Mouse (Mus musculus) G1E (cell line): ENCODE measurements around the gene Intu. TPM values are rescaled to one million over a fixed set of nuclear protein-coding genes. Genes with fewer than 3 reads are reported as not detected.

ENCODE experiments used
- ATAC-seq: 2 replicates; pipeline ENCODE4 v1.8.0; 2016; ENCODE audit warnings: mild to moderate bottlenecking; ENCODE audit not compliant: insufficient number of reproducible peaks, poor library complexity, low FRiP score, severe bottlenecking; ENCODE audit errors: extremely low read depth
- DNase-seq: peaks from one replicate; pipeline ENCODE4 v3.0.0; 2012; ENCODE audit warnings: low spot score
- H3K27me3 ChIP-seq: 2 replicates; pipeline ENCODE4 v1.6.1; 2012; ENCODE audit warnings: mild to moderate bottlenecking, low read length, inconsistent platforms; ENCODE audit not compliant: insufficient read depth
- H3K36me3 ChIP-seq: replicated peaks from 2 replicates; pipeline ENCODE3; 2012; ENCODE audit warnings: mild to moderate bottlenecking, inconsistent platforms
- H3K4me1 ChIP-seq: 2 replicates; pipeline ENCODE4 v1.6.1; 2012; ENCODE audit warnings: low read depth, low read length, inconsistent platforms, mixed read lengths; ENCODE audit not compliant: insufficient read depth
- H3K4me3 ChIP-seq: 2 replicates; pipeline ENCODE4 v1.5.1; 2012; ENCODE audit warnings: low read depth, mild to moderate bottlenecking, inconsistent platforms, low read length, moderate library complexity, mixed read lengths
- H3K9me3 ChIP-seq: replicated peaks from 2 replicates; pipeline ENCODE4 v1.6.1; 2012; ENCODE audit warnings: inconsistent platforms
- CTCF ChIP-seq: IDR thresholded peaks from 2 replicates; pipeline ENCODE4 v1.5.1; 2012; ENCODE audit warnings: low read depth, low read length, inconsistent platforms, mixed read lengths
- GATA1 ChIP-seq: IDR thresholded peaks from 2 replicates; pipeline ENCODE4 v1.6.1; 2012; ENCODE audit warnings: borderline replicate concordance, low read length, inconsistent platforms, mixed read lengths
- GATA2 ChIP-seq: IDR thresholded peaks from 2 replicates; pipeline ENCODE4 v1.6.1; 2012; ENCODE audit warnings: low read depth, low read length, inconsistent platforms, borderline replicate concordance
- POLR2AphosphoS5 ChIP-seq: IDR thresholded peaks from 2 replicates; pipeline ENCODE4 v1.6.1; 2012; ENCODE audit warnings: low read depth, low read length, inconsistent platforms; ENCODE audit not compliant: insufficient replicate concordance
- TAL1 ChIP-seq: conservative IDR thresholded peaks from 2 replicates; pipeline ENCODE4 v1.6.1; 2012; ENCODE audit warnings: low read depth, low read length, inconsistent platforms, mixed read lengths
- polyA plus RNA-seq: library from polyadenylated mRNA; stranded (reverse); fragments of >175 nt; gene quantifications from 2 replicates; pipeline ENCODE4 v1.2.3, GENCODE M21; 2012
- total RNA-seq, 2 experiments: library from RNA; stranded (forward) in 1 of 2; stranded (reverse) in 1 of 2; fragments of 200-1000 nt in 1 of 2; fragments of >200 nt in 1 of 2; fragmentation: Nextera tagmentation in 1 of 2; gene quantifications; 2 replicates each; pipeline ENCODE4 v1.2.3; 2014 to 2017

Intu gene
- total and polyA plus RNA-seq, 3 experiments: 1.2 to 10.9 (median 5.7) TPM

DNA sequence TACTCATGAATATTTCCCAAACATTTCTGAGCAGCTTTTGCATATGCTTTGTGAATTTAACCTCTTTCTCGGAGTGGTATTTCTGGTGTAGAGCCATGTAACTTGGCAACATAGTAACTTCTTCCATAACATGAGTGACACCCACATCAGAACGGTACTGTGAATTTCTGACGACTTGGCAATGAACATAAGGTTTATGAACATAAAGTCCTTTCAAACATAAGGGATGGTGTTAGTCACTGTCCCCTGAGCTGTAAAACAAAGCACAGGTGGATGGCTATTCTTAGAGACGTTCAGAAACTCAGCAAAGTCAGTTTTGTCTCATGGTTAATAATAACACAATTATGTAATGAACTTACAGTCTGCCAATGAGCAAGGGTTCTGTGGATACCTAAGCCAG, 3.1 kb downstream of the Intu start:
- no peak for TF ChIP-seq POLR2AphosphoS5
- no peak for TF ChIP-seq CTCF
- no peak for TF ChIP-seq GATA2
- no peak for TF ChIP-seq TAL1
- no peak for TF ChIP-seq GATA1
- Histone ChIP-seq H3K27me3 (peaks cover 8% of the 10 kb centered on the region; the same call in 1 of the 2 replicates), H3K4me1 (no peaks in the 10 kb centered on the region; the same call in 1 of the 2 replicates), H3K36me3 (no peaks in the 10 kb centered on the region), H3K9me3 (peaks cover 13% of the 10 kb centered on the region), H3K4me3 (no peak overlapping the region)
- ATAC-seq: no peak
- DNase-seq: no peak

DNA sequence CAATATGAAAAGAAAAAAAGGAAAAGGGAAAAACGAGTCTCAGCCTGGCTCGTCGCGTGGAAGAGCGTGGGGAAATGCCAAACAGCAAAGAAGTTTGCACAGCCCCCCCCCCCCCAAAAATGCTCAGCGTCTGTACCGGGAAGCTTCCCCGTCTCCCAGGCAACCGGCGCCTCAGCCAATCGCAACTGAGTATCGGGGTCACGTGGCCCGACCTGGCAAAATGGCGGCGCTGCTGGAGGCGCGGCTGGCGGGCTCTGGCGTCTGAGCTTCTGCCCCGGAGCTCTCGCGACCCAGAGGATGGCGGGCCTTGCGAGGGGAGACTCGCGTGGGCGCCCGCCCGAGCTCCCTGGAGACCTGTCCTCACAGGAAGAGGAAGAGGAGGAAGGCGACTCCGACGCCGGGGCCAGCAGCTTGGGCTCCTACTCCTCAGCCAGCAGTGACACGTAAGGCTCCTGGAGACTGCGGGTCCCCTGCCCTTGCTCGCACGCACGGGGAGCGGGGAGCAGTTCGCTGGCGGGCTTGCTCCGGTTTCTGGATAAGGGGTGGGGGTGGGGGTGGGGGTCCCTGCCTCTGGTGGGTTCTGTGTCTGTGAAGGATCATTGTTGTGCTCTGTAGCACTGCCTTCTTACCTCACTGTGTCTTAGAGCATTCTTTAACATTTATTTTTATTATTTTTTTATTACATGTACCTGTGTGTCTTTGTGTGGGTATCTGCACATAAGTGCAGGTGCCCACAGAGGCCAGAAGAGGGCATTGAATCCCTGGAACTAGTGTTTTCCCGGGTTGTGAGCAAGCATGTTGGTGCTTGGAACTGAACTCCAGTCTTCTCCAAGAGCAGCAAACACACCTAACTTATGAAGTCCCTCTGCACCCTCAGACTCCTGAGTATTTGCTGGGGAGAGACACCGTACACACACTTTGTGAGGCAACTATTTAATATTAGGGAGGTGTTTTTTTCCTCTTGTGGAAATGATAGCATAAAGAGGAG, 9.8 kb downstream of the Intu start:
- DNase-seq: peak; percentile 93
- Histone ChIP-seq H3K4me3 (peak overlapping the region; percentile 82), H3K9me3 (no peaks in the 10 kb centered on the region), H3K4me1 (no peaks in the 10 kb centered on the region), H3K27me3 (no peaks in the 10 kb centered on the region), H3K36me3 (peaks cover 7% of the 10 kb centered on the region)
- TF ChIP-seq CTCF: no peak
- TF ChIP-seq TAL1: no peak
- TF ChIP-seq GATA1: no peak
- TF ChIP-seq POLR2AphosphoS5: no peak
- no peak for TF ChIP-seq GATA2
- ATAC-seq: peak; percentile 90

DNA sequence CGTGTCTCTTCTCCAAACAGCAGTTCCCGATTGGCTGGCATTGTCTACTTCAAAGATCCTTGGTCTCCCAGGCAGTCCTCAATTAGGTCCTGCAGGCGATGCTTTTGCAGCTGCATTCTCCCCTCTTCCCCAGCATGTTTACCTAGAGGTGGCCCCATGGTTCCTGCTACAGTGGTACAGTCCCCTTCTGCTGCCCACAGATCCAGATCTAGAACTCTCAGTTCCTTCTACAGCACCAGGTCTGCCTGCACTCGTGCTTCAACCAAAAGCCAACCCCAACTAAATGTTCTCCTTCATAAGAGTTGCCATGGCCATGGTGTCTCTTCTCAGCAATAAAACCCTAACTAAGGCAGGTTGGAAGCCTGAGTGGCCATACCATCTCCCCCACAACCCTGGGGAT, 15.5 kb downstream of the Intu start:
- no peak for ATAC-seq
- TF ChIP-seq TAL1 (no peak), GATA2 (no peak)
- H3K36me3 ChIP-seq: peaks cover 23% of the 10 kb centered on the region
- no peak for DNase-seq
- no peaks in the 10 kb centered on the region for H3K9me3 ChIP-seq
- H3K27me3 ChIP-seq: no peaks in the 10 kb centered on the region
- peaks cover 4% of the 10 kb centered on the region for H3K4me1 ChIP-seq
- no peak overlapping the region for H3K4me3 ChIP-seq

DNA sequence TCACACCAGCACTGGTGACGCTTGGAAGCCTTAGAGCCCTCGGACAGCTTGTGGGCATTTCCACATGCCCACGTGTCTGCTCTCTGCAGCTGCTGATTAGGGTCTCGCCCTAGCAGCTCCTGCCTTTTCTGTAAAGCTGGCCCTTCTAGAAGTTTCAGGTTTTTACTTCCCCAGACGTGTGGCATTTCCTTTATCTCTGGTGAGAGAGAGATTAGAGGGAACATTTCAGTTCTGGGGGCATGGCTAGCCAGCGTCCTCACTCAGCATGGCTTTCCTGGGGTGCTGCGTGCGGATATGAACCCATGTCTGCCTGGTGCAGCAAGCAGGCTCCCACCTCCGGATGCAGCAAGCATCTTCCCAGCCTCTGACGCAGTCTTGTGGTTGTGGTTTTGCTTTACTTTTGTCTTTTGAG, 121.9 kb downstream of the Intu start:
- Histone ChIP-seq H3K27me3 (no peaks in the 10 kb centered on the region), H3K4me1 (peaks cover 8% of the 10 kb centered on the region), H3K9me3 (no peaks in the 10 kb centered on the region), H3K36me3 (peaks cover 40% of the 10 kb centered on the region), H3K4me3 (no peak overlapping the region)
- TF ChIP-seq TAL1: no peak
- DNase-seq (no peak), ATAC-seq (no peak)

DNA sequence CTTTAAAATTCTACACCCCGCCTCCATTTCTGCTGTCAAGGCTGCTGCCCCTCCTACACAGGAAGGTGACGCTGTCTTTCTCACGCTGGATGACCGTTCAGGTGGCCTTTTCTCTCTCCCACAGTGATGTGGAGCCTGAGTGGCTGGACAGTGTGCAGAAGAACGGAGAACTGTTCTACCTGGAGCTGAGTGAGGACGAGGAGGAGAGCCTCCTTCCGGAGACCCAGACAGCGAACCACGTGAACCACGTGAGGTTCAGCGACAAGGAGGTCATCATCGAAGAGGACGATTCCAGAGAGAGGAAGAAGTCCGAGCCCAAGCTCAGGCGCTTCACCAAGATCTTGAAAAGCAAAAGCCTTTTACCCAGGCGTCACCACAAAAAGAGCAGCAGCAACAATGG, 122.5 kb downstream of the Intu start:
- Histone ChIP-seq H3K9me3 (no peaks in the 10 kb centered on the region), H3K36me3 (peaks cover 45% of the 10 kb centered on the region), H3K27me3 (no peaks in the 10 kb centered on the region), H3K4me1 (peaks cover 8% of the 10 kb centered on the region), H3K4me3 (no peak overlapping the region)
- TF ChIP-seq TAL1: no peak
- no peak for TF ChIP-seq CTCF
- no peak for TF ChIP-seq POLR2AphosphoS5
- TF ChIP-seq GATA1: no peak
- TF ChIP-seq GATA2: no peak
- DNase-seq: no peak
- ATAC-seq: no peak

DNA sequence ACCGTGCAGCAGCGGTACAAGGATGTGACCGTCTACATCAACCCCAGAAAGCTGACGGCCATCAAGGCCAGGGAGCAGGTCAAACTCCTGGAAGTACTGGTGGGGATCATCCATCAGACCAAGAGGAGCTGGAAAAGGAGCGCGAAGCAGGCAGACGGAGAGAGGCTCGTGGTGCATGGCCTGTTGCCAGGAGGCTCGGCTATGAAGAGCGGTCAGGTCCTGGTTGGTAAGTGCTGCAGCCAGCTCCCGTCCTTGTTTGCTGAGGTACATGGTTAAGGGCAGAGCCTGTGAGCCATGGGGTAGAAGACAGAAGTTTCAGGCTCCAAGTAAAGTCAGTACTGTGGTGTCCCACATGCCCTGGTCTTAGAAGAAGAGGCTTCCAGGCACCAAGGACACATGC, 122.9 kb downstream of the Intu start:
- no peak overlapping the region for H3K4me3 ChIP-seq
- no peak for DNase-seq
- no peaks in the 10 kb centered on the region for H3K27me3 ChIP-seq
- no peaks in the 10 kb centered on the region for H3K9me3 ChIP-seq
- TF ChIP-seq GATA1 (no peak), GATA2 (no peak), POLR2AphosphoS5 (no peak), CTCF (no peak), TAL1 (no peak)
- peaks cover 8% of the 10 kb centered on the region for H3K4me1 ChIP-seq
- no peak for ATAC-seq
- peaks cover 49% of the 10 kb centered on the region for H3K36me3 ChIP-seq
